Comparison of ENCODE assay signal across 16 mouse cellular contexts in genomic region chr13:98792864-98793263, GRCm38 (mm10).
"Had no signal": no experiment of that assay in that cellular context is flagged by ENCODE, and none has a peak within 500 bp of the region (broad histone marks: within the 10 kb centered on the region; RNA-seq: fewer than 3 reads in every experiment).

No protein-coding gene starts in this region.

- H3K9me3 ChIP-seq: neural tube, embryonic 12.5 days; neural tube, embryonic 13.5 days; neural tube, embryonic 15.5 days; stomach, embryonic 15.5 days had no signal

- H3K4me3 ChIP-seq: neural tube, embryonic 12.5 days; neural tube, embryonic 13.5 days; neural tube, embryonic 15.5 days; stomach, embryonic 15.5 days had no signal

- H3K9ac ChIP-seq: neural tube, embryonic 12.5 days; neural tube, embryonic 13.5 days; neural tube, embryonic 15.5 days; stomach, embryonic 15.5 days had no signal

- DNase-seq: retina, postnatal 1 day; right cerebral cortex, adult 18-20 months; right cerebral cortex, postnatal 14 days; right cerebral cortex, postnatal 4 days; spleen, adult 18-20 months; thymus, adult 18-20 months; thymus, adult 2 months; thymus, postnatal 14 days; thymus, postnatal 25 days; thymus, postnatal 36 days; thymus, postnatal 4 days had no signal

- H3K27ac ChIP-seq: neural tube, embryonic 12.5 days; neural tube, embryonic 13.5 days; neural tube, embryonic 15.5 days; stomach, embryonic 15.5 days; stomach, postnatal 0 days had no signal

- H3K27me3 ChIP-seq: neural tube, embryonic 12.5 days; neural tube, embryonic 13.5 days; neural tube, embryonic 15.5 days; stomach, embryonic 15.5 days had no signal

- H3K4me1 ChIP-seq: neural tube, embryonic 12.5 days; neural tube, embryonic 13.5 days; neural tube, embryonic 15.5 days; stomach, embryonic 15.5 days had no signal

- H3K4me2 ChIP-seq: neural tube, embryonic 12.5 days; neural tube, embryonic 13.5 days; neural tube, embryonic 15.5 days; stomach, embryonic 15.5 days had no signal
